Mouse (Mus musculus) liver, adult (tissue): ENCODE results near the gene Tspan5.

Source experiments
- GATA4 ChIP-seq: IDR thresholded peaks from 2 replicates; pipeline ENCODE4 v1.6.1; 2014; ENCODE audit warnings: mild to moderate bottlenecking, low read length; ENCODE audit not compliant: insufficient replicate concordance

The Tspan5 gene

DNA sequence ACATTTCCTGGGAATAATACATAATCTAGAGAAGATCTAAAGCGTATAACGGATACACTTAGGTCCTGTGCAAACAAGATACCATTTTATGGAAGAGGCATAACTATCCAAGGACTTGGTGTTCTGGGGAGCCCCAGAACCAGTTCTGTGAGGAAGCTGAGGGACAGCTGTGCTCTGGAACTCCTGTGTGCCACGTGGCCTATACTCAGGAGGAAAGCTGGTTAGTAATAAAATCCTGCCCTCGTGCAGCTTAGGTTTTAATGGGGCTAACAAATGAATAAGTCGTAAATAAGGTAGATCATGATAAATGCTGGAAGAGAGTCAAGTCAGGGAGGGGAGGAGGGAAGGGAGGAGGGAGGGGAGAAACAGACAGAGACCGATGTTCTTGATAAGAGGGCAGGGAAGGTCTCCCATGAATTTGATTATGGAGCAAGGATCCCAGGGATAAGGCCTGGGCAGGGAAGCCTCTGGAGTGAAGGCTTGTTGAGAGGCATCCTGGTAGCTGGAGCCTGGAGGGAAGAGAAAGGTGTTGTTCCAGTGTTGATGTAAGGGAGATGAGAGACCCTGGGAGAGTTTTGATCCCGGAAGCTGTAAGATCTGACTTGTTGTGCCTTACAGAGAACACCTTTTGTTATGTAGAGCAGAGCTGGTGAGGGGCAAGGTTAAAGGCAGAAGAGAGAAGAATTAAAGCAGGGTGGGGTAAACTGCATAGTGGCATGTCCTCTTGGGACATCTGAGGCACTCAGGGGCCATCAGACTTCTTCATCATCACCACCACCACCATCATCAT is 34.1 kb downstream of the Tspan5 start:
- TF ChIP-seq GATA4: no peak

DNA sequence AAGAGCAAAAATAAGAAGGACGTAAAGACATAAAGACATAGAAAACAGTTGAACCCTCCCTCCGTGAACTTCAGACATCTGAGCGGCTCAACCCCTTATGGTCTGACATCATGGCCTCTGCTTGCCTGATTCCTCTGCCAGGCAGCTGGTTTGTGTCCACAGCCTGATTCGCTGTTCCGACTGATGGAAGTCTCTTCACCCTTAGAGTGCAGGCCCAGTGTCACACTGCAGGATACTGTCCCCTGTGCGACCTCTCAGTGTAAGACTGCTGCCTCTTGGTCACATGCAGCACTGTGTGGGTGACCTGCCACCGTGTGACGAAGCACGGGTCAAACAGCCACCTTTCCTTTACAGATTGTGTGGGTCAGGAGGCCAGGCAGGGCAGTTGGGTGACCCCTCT is 39.5 kb downstream of the Tspan5 start:
- TF ChIP-seq GATA4: no peak

DNA sequence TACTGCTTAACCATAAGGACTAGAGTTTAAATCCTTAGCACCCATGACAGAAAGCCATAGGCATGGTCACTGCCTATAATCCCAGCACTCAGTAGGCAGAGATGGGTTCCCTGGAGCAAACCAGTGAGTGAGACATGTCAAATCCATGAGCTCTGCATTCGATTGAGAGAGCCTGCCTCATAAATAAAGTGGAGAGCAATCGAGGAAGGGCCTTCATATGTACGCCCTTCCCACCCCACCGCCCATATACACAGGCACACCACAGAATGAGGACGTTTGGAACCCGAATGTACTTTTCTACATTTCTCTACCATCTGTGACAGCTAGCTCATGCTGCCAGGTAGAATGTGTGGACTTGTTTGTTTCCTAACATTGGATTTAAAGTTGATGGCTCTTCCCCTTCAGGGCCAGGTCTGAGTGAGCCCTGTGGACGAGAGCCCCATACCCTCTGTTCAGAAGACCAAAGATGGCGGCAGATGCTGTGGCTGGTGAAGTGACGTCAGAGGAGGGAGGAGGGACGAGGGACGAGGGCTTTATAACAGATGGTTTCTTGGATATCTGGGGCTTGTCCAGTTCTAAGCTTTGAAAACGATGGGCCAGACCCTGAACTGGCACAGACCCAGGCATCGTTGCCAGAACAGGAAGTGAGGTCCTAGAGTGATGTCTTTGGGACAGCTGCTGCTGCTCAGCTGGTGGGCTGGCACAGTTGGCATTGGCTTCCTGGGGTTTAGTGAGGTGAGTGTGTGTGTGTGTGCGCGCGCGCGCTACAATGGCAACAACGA is 42.1 kb downstream of the Tspan5 start:
- no peak for TF ChIP-seq GATA4

DNA sequence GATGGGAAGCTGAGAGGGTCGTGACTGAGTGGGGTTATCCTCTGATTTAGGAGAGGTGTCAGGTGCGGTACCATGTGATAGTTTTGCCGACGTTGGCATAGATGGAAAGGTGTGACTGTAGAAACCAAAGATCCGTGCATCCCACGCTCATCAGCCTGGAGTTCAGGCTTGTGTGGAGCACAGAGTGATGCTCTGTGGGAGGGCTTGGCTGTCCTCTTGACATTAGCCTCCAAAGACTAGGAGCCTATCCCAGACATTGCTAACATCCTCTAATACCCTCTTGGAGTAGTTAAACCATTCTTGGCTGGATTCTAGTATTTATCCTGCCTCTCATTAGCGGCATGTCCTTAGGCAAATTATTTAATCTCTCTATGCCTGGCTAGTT is 42.6 kb downstream of the Tspan5 start:
- no peak for TF ChIP-seq GATA4

DNA sequence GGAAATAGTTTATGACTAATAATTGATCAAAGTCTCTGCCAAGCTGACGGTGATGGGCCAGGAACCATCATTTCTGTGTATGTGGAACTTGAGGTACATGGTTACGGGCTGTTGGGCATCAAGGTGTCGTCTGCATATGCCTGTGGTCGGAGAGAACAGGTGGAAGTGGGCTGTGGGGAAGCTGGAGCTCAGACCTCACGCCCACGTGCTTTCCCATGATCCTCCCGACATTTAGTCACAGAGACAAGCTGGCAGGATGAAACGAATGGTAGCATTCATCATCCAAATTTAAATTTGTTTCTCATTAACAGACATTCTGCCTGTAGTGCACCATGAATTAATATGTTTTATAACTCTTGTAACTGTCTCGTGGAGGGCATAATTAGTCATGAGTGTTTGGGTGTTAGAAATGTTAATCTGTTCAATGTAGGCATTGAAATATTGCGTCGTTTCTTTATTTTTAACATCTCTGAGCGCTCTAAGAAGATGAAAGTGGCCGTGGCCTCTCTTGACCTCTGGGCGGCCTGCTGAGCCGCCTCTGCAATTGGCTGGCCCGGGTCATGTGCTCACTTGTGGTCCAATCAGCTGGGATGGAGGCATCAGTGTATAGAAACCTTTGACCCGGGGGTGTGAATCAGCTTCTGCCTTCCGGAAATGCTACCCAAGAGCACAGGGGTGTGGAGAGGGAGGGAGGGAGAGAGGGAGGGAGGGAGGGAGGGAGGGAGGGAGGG is 45.9 kb downstream of the Tspan5 start:
- TF ChIP-seq GATA4: no peak

DNA sequence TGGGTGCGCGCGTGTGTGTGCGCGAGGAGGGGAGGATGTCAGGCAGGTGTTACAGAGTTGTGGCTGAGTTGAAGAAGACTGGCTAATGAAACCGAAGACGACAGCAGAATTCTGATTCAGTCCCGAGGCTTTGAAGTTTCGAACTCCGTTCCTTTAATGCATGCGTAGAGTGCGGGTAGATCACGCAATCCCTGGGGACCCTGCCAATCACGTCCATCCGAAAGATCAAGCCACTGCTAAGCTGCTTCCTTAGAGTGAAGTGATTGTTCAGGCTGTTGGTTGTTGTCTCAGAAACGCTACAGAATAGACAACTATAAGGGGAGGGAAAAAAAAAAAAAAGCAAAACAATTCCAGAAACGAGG is 46.5 kb downstream of the Tspan5 start:
- TF ChIP-seq GATA4: no peak

DNA sequence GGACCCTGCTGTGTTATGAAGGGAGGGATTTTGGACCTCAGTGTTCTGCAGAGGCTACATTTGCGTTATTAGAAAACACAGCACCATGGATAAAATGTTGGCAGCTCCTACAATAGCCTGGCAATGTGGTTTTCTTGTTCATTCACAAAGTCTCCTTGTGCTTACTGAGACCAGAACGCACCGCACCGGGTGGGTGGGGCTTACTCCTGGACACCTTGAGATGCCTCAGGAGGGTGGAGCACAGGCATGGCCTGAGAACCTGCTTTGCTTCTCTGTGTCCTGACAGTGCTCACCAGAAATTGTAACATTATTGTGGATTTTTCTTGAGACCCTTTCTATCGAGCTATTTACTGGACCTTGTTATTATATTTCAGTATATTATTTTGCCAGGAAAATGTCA is 47.3 kb downstream of the Tspan5 start:
- TF ChIP-seq GATA4: no peak

DNA sequence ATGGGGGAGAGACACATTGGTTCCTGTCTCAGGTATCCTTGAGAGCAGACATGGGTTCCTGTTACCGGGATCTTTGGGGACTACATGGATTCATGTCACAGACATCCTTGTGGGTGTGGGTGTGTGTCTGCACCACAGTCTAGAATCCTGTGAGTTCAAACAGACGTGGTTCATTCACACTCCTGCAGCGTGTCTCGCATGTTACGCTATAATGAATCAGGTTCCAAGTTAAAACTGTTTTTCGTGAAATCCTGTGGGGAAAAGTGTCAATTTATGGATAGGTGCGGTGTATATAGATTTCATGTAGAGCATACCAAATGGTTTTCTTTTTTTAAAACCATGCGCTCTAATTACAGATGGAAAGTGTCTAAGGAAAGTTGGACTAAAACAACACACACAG is 52.5 kb downstream of the Tspan5 start:
- TF ChIP-seq GATA4: no peak

DNA sequence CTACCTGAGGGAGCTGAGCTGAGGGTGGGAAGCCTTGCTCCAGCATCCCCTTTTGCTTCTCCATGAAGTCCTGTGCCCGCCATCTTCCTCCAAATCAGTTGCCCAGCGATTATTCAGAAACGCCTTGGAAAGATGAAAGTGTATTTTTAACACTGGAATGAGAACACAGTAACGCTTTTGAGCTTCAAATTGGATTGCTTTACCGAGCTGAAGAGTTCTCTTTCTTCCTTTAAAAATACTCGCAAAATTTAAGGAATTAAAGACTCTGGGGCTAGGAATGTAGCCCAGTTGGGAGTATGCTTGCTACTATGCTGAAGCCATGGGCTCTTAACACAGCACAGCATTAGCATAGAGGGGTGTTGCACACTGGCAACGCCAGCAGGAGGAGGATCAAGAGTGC is 54.0 kb downstream of the Tspan5 start:
- no peak for TF ChIP-seq GATA4

DNA sequence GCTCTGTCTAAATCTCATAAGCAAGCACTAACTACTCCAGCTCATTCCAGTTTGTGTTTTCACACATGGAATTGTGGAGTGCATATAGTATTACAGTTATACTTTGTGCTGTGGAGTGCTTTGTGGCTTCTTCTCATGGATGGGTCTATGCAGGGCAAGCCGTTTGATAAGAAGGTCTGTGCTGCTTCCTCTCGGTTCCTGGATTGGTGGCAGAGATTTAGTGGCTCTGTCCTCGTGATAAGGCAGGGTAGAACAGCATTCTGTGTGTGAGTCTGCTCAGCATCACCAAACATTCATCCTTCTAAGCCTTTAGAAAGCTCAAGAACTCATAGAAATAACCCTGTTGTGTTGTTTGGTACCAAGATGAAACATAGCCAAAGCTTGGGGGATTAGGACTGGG is 54.6 kb downstream of the Tspan5 start:
- TF ChIP-seq GATA4: no peak

DNA sequence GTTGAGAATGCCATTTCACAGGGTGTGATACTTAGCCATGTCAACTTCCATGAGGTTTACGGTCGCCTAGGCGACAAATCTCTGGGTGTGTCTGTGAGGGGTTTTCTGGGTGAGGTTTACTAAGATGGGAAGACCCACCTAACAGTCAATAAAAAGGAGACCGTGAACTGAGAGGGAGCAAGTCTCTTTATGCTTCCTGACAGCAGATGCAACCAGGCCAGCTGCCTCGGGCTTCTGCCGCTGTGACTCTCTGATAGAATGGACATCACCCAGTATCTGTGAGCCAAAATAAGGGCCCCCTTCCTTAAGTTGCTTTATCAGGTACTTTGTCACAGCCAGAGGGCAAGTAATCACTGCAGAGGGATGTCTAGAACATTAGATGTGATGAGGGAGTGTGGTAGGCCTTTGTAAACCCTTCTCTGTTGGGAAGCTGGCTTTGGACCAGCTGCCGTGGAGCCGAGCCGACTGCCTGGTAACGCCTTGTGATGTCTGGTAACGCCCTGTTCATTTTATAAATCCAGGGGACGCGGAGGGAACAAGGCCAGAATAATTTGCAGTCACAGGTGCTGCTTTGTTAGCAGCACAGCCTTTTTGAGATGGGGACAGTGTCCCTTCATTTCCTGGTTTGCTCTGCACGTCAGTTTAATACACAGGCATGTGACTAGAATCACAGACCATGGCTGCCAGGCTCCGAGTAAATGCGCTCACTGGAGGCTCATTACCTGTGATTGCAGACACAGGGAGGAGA is 58.8 kb downstream of the Tspan5 start:
- no peak for TF ChIP-seq GATA4

DNA sequence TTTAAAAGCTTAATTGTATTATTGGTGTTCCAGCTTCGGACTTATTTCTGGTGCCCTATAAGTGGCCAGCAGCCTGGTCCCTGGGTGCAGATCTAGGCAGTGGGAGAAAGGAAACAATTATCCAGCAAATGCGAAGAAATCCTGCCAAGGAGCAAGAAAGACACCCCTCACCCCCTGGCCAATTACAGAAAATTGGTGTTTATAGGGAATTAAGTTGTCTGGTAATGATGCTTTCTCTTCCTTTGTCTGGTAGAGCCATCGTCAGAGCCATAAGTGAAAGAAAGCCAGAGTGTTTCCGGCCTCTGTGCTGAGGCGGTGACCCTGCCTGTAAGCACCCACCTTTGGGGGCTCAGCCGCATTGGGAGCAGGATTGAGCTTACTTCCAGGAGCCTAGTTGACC is 59.7 kb downstream of the Tspan5 start:
- TF ChIP-seq GATA4: no peak

DNA sequence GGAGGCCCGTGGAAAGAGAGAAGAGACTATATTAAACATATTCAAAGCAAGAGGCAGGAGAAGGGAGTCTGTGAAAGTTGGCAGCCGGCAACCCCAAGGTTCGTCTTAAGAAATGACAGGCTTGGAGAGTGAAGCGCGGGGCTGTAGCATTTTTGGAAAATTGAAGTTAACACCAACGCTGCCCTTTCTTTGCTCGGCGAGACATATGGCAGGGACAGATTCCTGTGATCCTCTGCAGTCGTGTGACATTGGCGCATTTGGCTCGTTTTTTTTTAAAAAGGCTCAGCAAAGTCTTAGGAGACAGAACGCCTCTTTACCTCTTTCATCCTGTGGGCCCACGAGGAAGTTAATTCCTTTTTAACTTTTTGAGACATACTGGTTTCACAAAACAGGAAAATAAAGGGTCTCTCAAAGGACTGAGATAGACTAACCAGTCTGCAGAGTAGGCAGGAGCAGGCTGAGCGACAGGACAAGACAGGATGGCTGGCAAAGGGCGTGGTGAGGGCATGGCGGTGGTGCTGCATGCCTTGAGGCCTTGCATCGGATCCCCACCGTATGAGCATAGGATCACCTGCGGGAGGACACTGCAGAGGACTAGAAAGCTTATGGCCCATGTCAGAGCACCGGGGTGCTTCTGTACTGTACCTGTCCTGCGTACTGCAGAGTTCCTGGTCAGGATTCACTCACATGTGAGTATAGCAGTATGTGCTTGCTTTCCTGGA is 60.9 kb downstream of the Tspan5 start:
- TF ChIP-seq GATA4: no peak

DNA sequence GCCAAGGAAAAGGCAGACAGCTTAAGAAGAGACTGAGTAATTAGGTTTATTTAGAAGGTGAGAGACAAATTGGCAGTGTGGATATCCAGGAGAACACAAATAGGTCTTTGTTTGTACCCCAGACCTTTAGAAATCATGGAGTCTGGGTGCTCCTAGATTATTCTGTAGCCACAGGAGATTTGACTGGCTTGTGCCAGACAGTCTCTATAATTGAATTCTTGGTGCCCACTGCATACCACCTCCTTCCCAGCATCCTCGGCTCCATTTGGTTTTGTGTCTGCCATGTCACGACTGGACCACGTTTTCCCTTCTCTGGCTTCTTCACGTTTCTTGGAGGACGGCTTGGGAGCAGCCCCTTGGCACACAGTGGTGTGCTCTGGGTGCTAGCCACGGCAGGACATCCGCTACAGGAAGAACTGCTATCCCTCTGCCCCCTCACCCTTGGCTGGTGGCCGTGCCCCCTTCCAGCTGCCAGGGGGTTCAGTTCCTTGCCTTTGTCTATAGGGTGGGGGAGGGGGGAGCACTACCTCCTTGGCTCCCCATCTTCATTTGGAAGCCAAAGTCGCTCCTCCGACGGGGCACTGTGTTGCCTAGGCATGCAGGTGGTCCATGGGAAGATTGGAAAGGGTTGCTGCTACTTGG is 61.6 kb downstream of the Tspan5 start:
- no peak for TF ChIP-seq GATA4
